Mouse (Mus musculus): ENCODE data around the gene Pcsk2. TPM values are rescaled to one million over a fixed set of nuclear protein-coding genes. Genes with fewer than 3 reads are reported as not detected.

Gene Pcsk2
- polyA plus RNA-seq, 1 experiment from 2014 or later: 2.2 TPM

DNA sequence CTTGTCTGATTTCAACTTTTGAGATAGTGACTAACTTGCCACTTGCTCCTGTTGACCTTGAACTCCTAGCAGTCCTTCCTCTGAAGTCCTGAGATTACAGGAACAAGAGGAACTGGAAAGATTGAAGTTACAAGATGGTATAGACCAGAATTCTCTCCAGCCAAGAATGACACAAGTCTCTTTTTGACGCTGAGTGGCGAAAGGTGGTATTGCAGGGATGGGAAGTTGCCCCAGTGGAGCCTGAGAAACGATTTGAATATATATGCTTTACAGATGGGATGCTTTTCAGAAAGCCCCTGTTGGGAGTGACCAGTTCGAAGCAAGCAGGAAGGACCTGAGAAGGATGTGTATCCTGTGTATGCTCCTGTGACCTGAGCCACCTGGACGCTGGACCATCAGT is 262.8 kb downstream of the Pcsk2 start:
- no peak for ATAC-seq (replicated peaks; ENCODE audit: low FRiP score)

DNA sequence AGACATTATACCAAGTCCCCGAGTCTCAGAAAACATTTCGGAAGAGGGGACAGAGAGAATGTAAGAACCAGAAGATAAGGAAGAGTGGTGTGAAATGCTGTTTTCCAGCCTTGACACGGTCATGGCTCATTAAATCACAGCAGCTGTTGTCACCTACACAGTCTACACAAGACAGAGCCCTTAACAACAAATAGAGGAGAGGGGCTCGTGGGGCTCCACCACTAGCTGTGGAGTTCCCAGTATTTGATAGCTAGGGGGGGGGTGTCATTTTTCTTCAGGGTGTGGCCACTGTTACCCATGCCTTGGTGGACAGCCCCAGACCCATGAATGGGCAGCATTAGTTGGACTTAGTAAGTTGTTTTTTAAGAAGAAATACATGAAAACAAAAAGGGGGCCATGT is 266.3 kb downstream of the Pcsk2 start:
- ATAC-seq (replicated peaks; ENCODE audit: low FRiP score) (no peak), DNase-seq (ENCODE audit: low spot score) (peak; percentile 29)
- no peaks in the 10 kb centered on the region for H3K4me1 ChIP-seq (replicated peaks; ENCODE audit: control insufficient read depth, insufficient read depth, low read length)
- WGBS: 82% methylated on average over 4 of the region's 4 CpGs
- H3K27ac ChIP-seq (ENCODE audit: low read depth, low read length): no peak overlapping the region
- no peaks in the 10 kb centered on the region for H3K36me3 ChIP-seq (ENCODE audit: control insufficient read depth, insufficient read depth, low read length)
- H3K4me3 ChIP-seq (ENCODE audit: low read depth, low read length): no peak overlapping the region
- no peak overlapping the region for H3K9ac ChIP-seq (ENCODE audit: low read length)
- no peaks in the 10 kb centered on the region for H3K9me3 ChIP-seq (ENCODE audit: control insufficient read depth, low read length)
- no peaks in the 10 kb centered on the region for H3K27me3 ChIP-seq (ENCODE audit: control insufficient read depth, insufficient read depth, low read length)
- no peak overlapping the region for H3K4me2 ChIP-seq (ENCODE audit: low read depth, low read length, severe bottlenecking)

More for the DNA sequence above, 262.8 kb downstream of the Pcsk2 start:
- H3K36me3 ChIP-seq (ENCODE audit: control insufficient read depth, insufficient read depth, low read length): no peaks in the 10 kb centered on the region
- no peak overlapping the region for H3K4me3 ChIP-seq (ENCODE audit: low read depth, low read length)
- H3K4me1 ChIP-seq (replicated peaks; ENCODE audit: control insufficient read depth, insufficient read depth, low read length): no peaks in the 10 kb centered on the region
- 70% methylated on average over 5 of the region's 5 CpGs for WGBS
- DNase-seq (ENCODE audit: low spot score): peak; percentile 33
- H3K9ac ChIP-seq (ENCODE audit: low read length): no peak overlapping the region
- H3K9me3 ChIP-seq (ENCODE audit: control insufficient read depth, low read length): no peaks in the 10 kb centered on the region
- no peak overlapping the region for H3K27ac ChIP-seq (ENCODE audit: low read depth, low read length)
- no peak overlapping the region for H3K4me2 ChIP-seq (ENCODE audit: low read depth, low read length, severe bottlenecking)
- no peaks in the 10 kb centered on the region for H3K27me3 ChIP-seq (ENCODE audit: control insufficient read depth, insufficient read depth, low read length)

DNA sequence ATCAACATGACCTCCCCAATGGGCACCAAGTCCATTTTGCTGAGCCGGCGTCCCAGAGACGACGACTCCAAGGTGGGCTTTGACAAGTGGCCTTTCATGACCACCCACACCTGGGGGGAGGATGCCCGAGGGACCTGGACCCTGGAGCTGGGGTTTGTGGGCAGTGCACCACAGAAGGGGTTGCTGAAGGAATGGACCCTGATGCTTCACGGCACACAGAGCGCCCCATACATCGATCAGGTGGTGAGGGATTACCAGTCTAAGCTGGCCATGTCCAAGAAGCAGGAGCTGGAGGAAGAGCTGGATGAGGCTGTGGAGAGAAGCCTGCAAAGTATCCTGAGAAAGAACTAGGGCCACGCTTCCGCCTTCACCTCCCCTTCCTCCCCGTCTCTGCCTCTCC is 267.5 kb downstream of the Pcsk2 start:
- H3K4me1 ChIP-seq (replicated peaks; ENCODE audit: control insufficient read depth, insufficient read depth, low read length): no peaks in the 10 kb centered on the region
- no peak overlapping the region for H3K4me3 ChIP-seq (ENCODE audit: low read depth, low read length)
- H3K9me3 ChIP-seq (ENCODE audit: control insufficient read depth, low read length): no peaks in the 10 kb centered on the region
- no peak overlapping the region for H3K9ac ChIP-seq (ENCODE audit: low read length)
- ATAC-seq (replicated peaks; ENCODE audit: low FRiP score): no peak
- DNase-seq (ENCODE audit: low spot score): no peak
- H3K36me3 ChIP-seq (ENCODE audit: control insufficient read depth, insufficient read depth, low read length): no peaks in the 10 kb centered on the region
- H3K27me3 ChIP-seq (ENCODE audit: control insufficient read depth, insufficient read depth, low read length): no peaks in the 10 kb centered on the region
- no peak overlapping the region for H3K27ac ChIP-seq (ENCODE audit: low read depth, low read length)
- H3K4me2 ChIP-seq (ENCODE audit: low read depth, low read length, severe bottlenecking): no peak overlapping the region
- WGBS: 91% methylated on average over 11 of the region's 11 CpGs

DNA sequence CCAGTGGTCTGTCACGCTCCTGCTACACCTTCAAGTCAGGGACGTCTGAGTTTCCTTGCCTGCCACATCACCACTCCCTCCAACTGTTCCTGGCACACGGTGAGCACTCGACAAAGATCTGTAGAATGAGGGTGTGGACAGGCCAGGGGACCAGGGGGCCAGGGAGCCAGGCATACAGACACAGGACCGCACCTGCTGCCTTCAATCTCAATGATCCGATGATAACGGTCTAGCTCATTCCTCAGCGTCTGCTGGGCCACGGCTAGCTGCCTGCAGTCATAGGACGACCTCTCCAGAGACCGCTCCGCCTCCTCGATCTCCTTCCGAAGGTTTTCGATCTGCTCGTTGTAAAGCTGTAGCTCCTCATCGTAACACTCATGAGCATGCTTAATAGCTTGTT is 285.7 kb downstream of the Pcsk2 start:
- Histone ChIP-seq H3K4me2 (ENCODE audit: low read depth, low read length, severe bottlenecking) (no peak overlapping the region), H3K9me3 (ENCODE audit: control insufficient read depth, low read length) (no peaks in the 10 kb centered on the region), H3K36me3 (ENCODE audit: control insufficient read depth, insufficient read depth, low read length) (no peaks in the 10 kb centered on the region), H3K9ac (ENCODE audit: low read length) (no peak overlapping the region), H3K27me3 (ENCODE audit: control insufficient read depth, insufficient read depth, low read length) (no peaks in the 10 kb centered on the region), H3K27ac (ENCODE audit: low read depth, low read length) (no peak overlapping the region), H3K4me1 (replicated peaks; ENCODE audit: control insufficient read depth, insufficient read depth, low read length) (no peaks in the 10 kb centered on the region), H3K4me3 (ENCODE audit: low read depth, low read length) (no peak overlapping the region)
- ATAC-seq (replicated peaks; ENCODE audit: low FRiP score): no peak
- 82% methylated on average over 17 of the region's 17 CpGs for WGBS
- no peak for DNase-seq (ENCODE audit: low spot score)

DNA sequence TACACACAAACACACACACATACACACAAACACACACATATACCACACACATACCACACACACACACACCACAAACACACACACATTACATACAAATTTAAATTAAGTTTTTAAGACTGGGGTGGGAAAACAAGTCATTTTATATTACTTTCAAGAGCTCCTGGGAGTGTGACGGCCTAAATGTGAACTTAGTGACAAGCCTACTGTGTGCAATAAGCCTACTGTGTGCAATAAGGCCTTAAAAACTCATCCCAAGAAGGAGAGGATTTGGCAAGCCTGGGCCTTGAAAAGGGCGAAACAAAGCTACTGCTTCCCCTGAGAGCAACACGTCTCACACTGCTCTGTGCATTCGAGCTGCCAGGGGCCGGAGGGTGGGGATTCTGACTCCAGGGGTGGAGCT is 286.8 kb downstream of the Pcsk2 start:
- no peak for ATAC-seq (replicated peaks; ENCODE audit: low FRiP score)
- DNase-seq (ENCODE audit: low spot score): no peak
- no peaks in the 10 kb centered on the region for H3K4me1 ChIP-seq (replicated peaks; ENCODE audit: control insufficient read depth, insufficient read depth, low read length)
- no peaks in the 10 kb centered on the region for H3K36me3 ChIP-seq (ENCODE audit: control insufficient read depth, insufficient read depth, low read length)
- H3K9ac ChIP-seq (ENCODE audit: low read length): no peak overlapping the region
- H3K27me3 ChIP-seq (ENCODE audit: control insufficient read depth, insufficient read depth, low read length): no peaks in the 10 kb centered on the region
- H3K9me3 ChIP-seq (ENCODE audit: control insufficient read depth, low read length): no peaks in the 10 kb centered on the region
- H3K4me2 ChIP-seq (ENCODE audit: low read depth, low read length, severe bottlenecking): no peak overlapping the region
- 77% methylated on average over 5 of the region's 5 CpGs for WGBS
- H3K27ac ChIP-seq (ENCODE audit: low read depth, low read length): no peak overlapping the region
- no peak overlapping the region for H3K4me3 ChIP-seq (ENCODE audit: low read depth, low read length)

DNA sequence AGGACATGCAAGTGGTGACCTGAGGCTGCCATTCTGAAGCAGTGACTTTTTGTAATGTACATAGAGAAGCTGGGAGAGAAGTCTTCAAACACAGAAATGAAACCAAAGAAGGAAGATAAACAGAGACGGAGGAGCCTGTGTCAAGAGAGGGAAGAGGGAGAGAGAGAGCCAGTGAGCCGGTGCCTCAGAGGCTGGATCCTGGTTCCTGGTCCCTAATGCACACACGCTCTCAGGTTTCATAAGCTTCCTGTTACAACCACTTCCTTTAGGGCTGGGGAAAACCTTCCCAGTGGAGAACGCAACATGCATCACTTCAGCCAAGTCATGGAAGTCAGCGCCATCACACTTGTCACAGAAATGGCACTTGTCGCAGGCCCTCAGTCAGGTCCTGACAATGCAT is 288.1 kb downstream of the Pcsk2 start:
- no peak overlapping the region for H3K27ac ChIP-seq (ENCODE audit: low read depth, low read length)
- no peak overlapping the region for H3K4me2 ChIP-seq (ENCODE audit: low read depth, low read length, severe bottlenecking)
- 81% methylated on average over 6 of the region's 6 CpGs for WGBS
- no peak overlapping the region for H3K9ac ChIP-seq (ENCODE audit: low read length)
- H3K4me1 ChIP-seq (replicated peaks; ENCODE audit: control insufficient read depth, insufficient read depth, low read length): no peaks in the 10 kb centered on the region
- H3K9me3 ChIP-seq (ENCODE audit: control insufficient read depth, low read length): no peaks in the 10 kb centered on the region
- H3K4me3 ChIP-seq (ENCODE audit: low read depth, low read length): no peak overlapping the region
- no peaks in the 10 kb centered on the region for H3K36me3 ChIP-seq (ENCODE audit: control insufficient read depth, insufficient read depth, low read length)
- no peak for DNase-seq (ENCODE audit: low spot score)
- H3K27me3 ChIP-seq (ENCODE audit: control insufficient read depth, insufficient read depth, low read length): no peaks in the 10 kb centered on the region
- no peak for ATAC-seq (replicated peaks; ENCODE audit: low FRiP score)

DNA sequence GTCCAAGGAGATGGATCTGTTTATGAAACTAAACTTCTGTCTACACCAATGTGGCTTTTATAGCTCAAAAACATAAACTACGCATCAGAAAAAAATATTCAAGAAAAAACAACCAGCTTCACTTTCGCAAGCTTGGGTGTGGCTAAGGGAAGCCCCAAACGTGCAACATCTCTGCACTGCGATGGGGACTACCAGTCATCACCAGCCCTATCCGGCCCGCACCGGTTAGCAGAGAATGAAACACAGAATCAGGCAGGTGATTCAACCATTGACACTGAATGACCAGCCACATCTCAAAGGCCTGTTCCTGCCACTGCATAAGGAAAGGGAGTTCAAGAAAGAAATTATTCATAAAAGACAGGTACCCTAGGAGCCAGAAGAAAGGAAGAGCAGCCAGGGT is 289.9 kb downstream of the Pcsk2 start:
- no peak overlapping the region for H3K4me2 ChIP-seq (ENCODE audit: low read depth, low read length, severe bottlenecking)
- no peaks in the 10 kb centered on the region for H3K36me3 ChIP-seq (ENCODE audit: control insufficient read depth, insufficient read depth, low read length)
- no peak for DNase-seq (ENCODE audit: low spot score)
- no peaks in the 10 kb centered on the region for H3K9me3 ChIP-seq (ENCODE audit: control insufficient read depth, low read length)
- no peak for ATAC-seq (replicated peaks; ENCODE audit: low FRiP score)
- H3K27ac ChIP-seq (ENCODE audit: low read depth, low read length): no peak overlapping the region
- no peak overlapping the region for H3K9ac ChIP-seq (ENCODE audit: low read length)
- no peaks in the 10 kb centered on the region for H3K4me1 ChIP-seq (replicated peaks; ENCODE audit: control insufficient read depth, insufficient read depth, low read length)
- 88% methylated on average over 7 of the region's 7 CpGs for WGBS
- H3K27me3 ChIP-seq (ENCODE audit: control insufficient read depth, insufficient read depth, low read length): no peaks in the 10 kb centered on the region
- H3K4me3 ChIP-seq (ENCODE audit: low read depth, low read length): no peak overlapping the region

DNA sequence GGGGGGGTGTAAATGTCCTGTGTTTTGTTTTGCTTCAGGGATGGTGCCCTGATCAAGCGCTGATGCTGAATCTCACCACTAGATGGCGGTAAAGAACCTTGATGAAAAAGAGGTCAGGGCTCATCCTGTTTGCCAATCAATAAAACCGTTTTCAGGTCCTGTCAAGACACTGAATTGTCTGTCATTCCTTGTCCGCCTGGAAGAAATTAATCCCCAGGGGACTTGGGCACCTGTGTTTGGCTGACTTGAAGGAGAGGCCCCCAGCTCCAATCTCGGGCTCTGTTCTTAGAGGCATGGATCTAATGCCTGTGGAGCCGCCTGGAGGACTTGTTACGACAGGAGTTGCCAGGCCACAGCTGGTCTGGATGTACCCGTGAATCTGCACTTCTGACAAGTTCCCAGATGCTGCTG is 291.3 kb downstream of the Pcsk2 start:
- ATAC-seq (replicated peaks; ENCODE audit: low FRiP score) (peak; percentile 68), DNase-seq (ENCODE audit: low spot score) (peak; percentile 81)
- WGBS: 3% methylated on average over 8 of the region's 8 CpGs
- Histone ChIP-seq H3K4me2 (ENCODE audit: low read depth, low read length, severe bottlenecking) (peak overlapping the region; percentile 49), H3K27ac (ENCODE audit: low read depth, low read length) (no peak overlapping the region), H3K9ac (ENCODE audit: low read length) (no peak overlapping the region), H3K4me1 (replicated peaks; ENCODE audit: control insufficient read depth, insufficient read depth, low read length) (no peaks in the 10 kb centered on the region), H3K4me3 (ENCODE audit: low read depth, low read length) (no peak overlapping the region; the same call in 1 of the 2 replicates), H3K9me3 (ENCODE audit: control insufficient read depth, low read length) (no peaks in the 10 kb centered on the region), H3K36me3 (ENCODE audit: control insufficient read depth, insufficient read depth, low read length) (no peaks in the 10 kb centered on the region), H3K27me3 (ENCODE audit: control insufficient read depth, insufficient read depth, low read length) (no peaks in the 10 kb centered on the region)

DNA sequence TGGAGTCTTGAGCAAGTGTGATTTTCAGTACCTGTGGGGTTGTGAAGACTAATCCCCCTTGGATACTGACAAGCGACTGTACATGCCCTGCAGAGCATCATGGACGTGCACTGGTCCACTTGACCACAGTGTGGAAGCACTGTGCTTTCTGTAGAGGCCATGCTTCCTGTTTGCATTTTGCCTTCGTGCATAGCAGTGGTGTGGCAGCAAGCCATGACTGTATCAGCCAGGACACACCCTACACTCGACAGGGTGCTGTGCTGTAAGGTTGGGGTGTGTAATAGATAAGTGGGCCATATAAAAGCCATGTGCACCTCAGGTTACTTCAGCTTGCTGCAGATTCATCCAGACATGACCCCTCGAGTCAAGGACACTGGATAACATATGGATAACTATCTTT is 292.7 kb downstream of the Pcsk2 start:
- H3K4me2 ChIP-seq (ENCODE audit: low read depth, low read length, severe bottlenecking): no peak overlapping the region
- no peaks in the 10 kb centered on the region for H3K9me3 ChIP-seq (ENCODE audit: control insufficient read depth, low read length)
- no peak overlapping the region for H3K27ac ChIP-seq (ENCODE audit: low read depth, low read length)
- H3K36me3 ChIP-seq (ENCODE audit: control insufficient read depth, insufficient read depth, low read length): no peaks in the 10 kb centered on the region
- ATAC-seq (replicated peaks; ENCODE audit: low FRiP score) (no peak), DNase-seq (ENCODE audit: low spot score) (no peak)
- no peak overlapping the region for H3K9ac ChIP-seq (ENCODE audit: low read length)
- no peaks in the 10 kb centered on the region for H3K27me3 ChIP-seq (ENCODE audit: control insufficient read depth, insufficient read depth, low read length)
- WGBS: 73% methylated on average over 5 of the region's 5 CpGs
- H3K4me1 ChIP-seq (replicated peaks; ENCODE audit: control insufficient read depth, insufficient read depth, low read length): no peaks in the 10 kb centered on the region
- H3K4me3 ChIP-seq (ENCODE audit: low read depth, low read length): no peak overlapping the region

All from forebrain, embryonic 11.5 days (tissue).